Mouse (Mus musculus): Measurements from ENCODE around the gene Acy3. TPM values are rescaled to one million over a fixed set of nuclear protein-coding genes. Genes with fewer than 3 reads are reported as not detected.

Gene Acy3
- 11.9 and 13.3 TPM in 2 replicates for polyA plus RNA-seq (2015; fragmentation: Nextera tagmentation; extraction: Ambion mirVana)

GRCm38 (mm10) chr19:3986334-3986733 lies at the start of gene Acy3:
Acy3 (plus strand) TSS chr19:3986570.
- peak within 1 kb of the TSS; percentile 16; the same call in 1 of the 2 replicates for H3K4me3 ChIP-seq (ENCODE audit: low read length)
- ATAC-seq (ENCODE audit: low read depth): peak; percentile 88
- H3K27me3 ChIP-seq (ENCODE audit: control insufficient read depth, insufficient read depth, low read depth, low read length): no peaks in the 10 kb centered on the region
- peaks cover 16% of the 10 kb centered on the region for H3K4me1 ChIP-seq (replicated peaks; ENCODE audit: control insufficient read depth, insufficient read depth, low read length)
- peak within 1 kb of the TSS; percentile 47 for H3K4me2 ChIP-seq (ENCODE audit: low read depth, low read length)
- H3K27ac ChIP-seq (ENCODE audit: low read length): peak within 1 kb of the TSS; percentile 74
- no peaks in the 10 kb centered on the region; the same call in 1 of the 2 replicates for H3K36me3 ChIP-seq (ENCODE audit: control insufficient read depth, insufficient read depth, low read length)
- H3K9ac ChIP-seq (ENCODE audit: low read length): peak within 1 kb of the TSS; percentile 66
- WGBS: 10% methylated on average over 8 of the region's 8 CpGs
- no peaks in the 10 kb centered on the region for H3K9me3 ChIP-seq (ENCODE audit: control insufficient read depth, low read length)

- Histone ChIP-seq H3K36me3 (ENCODE audit: control insufficient read depth, insufficient read depth, low read length) (no peaks in the 10 kb centered on the region), H3K4me1 (replicated peaks; ENCODE audit: control insufficient read depth, insufficient read depth, low read length) (0 out of 2 replicates have a peak, but pooled peaks cover 3% of the 10 kb centered on the region), H3K9me3 (ENCODE audit: control insufficient read depth, low read length) (no peaks in the 10 kb centered on the region), H3K4me3 (ENCODE audit: low read length) (no peak overlapping the region), H3K27ac (ENCODE audit: low read length) (no peak overlapping the region), H3K4me2 (ENCODE audit: low read depth, low read length) (no peak overlapping the region), H3K27me3 (ENCODE audit: control insufficient read depth, insufficient read depth, low read depth, low read length) (no peaks in the 10 kb centered on the region), H3K9ac (ENCODE audit: low read length) (no peak overlapping the region)
- WGBS: 78% methylated on average over 7 of the region's 7 CpGs
- no peak for ATAC-seq (ENCODE audit: low read depth)
Observed at GRCm38 (mm10) chr19:3942315-3942714, 44.1 kb upstream of the Acy3 start.

DNA sequence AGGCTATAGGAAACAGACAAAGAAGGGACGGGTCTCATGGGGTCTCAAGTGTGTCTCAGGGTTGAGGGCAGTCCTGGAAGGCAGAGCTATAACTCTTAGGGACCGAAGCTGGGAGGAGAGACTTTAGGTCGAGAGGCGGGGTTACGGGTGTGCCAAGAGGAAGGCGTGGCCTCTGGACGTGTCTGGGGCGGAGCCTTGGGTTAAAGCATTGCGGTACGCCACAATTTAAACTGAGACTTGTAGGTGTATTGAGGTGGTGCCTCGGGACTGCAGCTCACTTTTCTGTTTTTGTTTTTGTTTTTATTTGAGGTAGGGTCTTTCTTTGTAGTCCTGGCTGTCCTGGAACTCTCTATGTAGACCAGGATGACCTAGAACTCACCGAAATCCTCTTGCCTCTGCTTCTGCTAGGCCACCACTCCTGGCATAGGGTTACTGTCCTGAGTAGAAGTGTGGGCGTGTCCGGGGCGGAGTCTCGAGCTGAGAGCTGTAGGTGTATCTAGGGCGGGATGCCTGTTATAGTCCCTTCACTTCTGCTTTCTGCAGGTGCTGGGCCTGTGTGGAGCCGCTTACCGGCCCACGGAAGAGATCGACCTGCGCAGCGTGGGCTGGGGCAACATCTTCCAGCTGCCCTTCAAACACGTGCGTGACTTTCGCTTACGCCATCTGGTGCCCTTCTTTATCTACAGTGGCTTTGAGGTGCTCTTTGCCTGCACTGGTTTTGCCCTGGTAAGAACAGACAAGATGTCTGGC lies 43.2 kb upstream of the Acy3 start:
- WGBS: 23% methylated on average over 27 of the region's 27 CpGs
- no peaks in the 10 kb centered on the region for H3K27me3 ChIP-seq (ENCODE audit: control insufficient read depth, insufficient read depth, low read depth, low read length)
- peak overlapping the region; percentile 49 for H3K4me2 ChIP-seq (ENCODE audit: low read depth, low read length)
- H3K9ac ChIP-seq (ENCODE audit: low read length): 0 out of 2 replicates have a peak overlapping the region, but pooled peaks have one; percentile 32
- H3K36me3 ChIP-seq (ENCODE audit: control insufficient read depth, insufficient read depth, low read length): no peaks in the 10 kb centered on the region
- peak overlapping the region; percentile 19; the same call in 1 of the 2 replicates for H3K4me3 ChIP-seq (ENCODE audit: low read length)
- no peak overlapping the region for H3K27ac ChIP-seq (ENCODE audit: low read length)
- peak; percentile 55; the same call in 1 of the 2 replicates for ATAC-seq (ENCODE audit: low read depth)
- 0 out of 2 replicates have a peak, but pooled peaks cover 3% of the 10 kb centered on the region for H3K4me1 ChIP-seq (replicated peaks; ENCODE audit: control insufficient read depth, insufficient read depth, low read length)
- no peaks in the 10 kb centered on the region for H3K9me3 ChIP-seq (ENCODE audit: control insufficient read depth, low read length)

- 20% methylated on average over 10 of the region's 10 CpGs for WGBS
- 0 out of 2 replicates have a peak, but pooled peaks cover 3% of the 10 kb centered on the region for H3K4me1 ChIP-seq (replicated peaks; ENCODE audit: control insufficient read depth, insufficient read depth, low read length)
- no peaks in the 10 kb centered on the region for H3K27me3 ChIP-seq (ENCODE audit: control insufficient read depth, insufficient read depth, low read depth, low read length)
- H3K9me3 ChIP-seq (ENCODE audit: control insufficient read depth, low read length): no peaks in the 10 kb centered on the region
- no peak overlapping the region for H3K27ac ChIP-seq (ENCODE audit: low read length)
- no peak overlapping the region for H3K9ac ChIP-seq (ENCODE audit: low read length)
- ATAC-seq (ENCODE audit: low read depth): no peak
- H3K36me3 ChIP-seq (ENCODE audit: control insufficient read depth, insufficient read depth, low read length): no peaks in the 10 kb centered on the region
- H3K4me2 ChIP-seq (ENCODE audit: low read depth, low read length): no peak overlapping the region
- H3K4me3 ChIP-seq (ENCODE audit: low read length): no peak overlapping the region
Observed at GRCm38 (mm10) chr19:3945872-3946564, 40.4 kb upstream of the Acy3 start.

DNA sequence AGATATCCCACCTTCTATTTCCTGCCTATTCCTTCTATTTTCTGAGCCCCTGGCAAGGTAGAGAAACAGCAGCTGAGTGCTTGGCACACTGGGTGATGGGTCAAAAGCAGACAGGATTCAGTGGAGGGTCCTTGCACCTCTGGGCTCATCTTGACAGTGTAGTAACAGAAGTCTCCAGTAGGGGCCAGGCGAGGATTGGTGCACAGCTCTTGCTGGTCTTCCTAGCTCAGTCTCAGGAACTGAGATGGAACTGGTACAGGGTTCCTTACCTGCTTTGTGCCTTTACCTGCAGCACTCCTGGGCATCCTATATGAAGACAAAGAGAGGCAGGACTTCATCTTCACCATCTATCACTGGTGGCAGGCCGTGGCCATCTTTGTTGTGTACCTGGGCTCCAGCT lies 39.7 kb upstream of the Acy3 start:
- H3K4me1 ChIP-seq (replicated peaks; ENCODE audit: control insufficient read depth, insufficient read depth, low read length): 0 out of 2 replicates have a peak, but pooled peaks cover 3% of the 10 kb centered on the region
- peak; percentile 73; the same call in 1 of the 2 replicates for ATAC-seq (ENCODE audit: low read depth)
- H3K9me3 ChIP-seq (ENCODE audit: control insufficient read depth, low read length): no peaks in the 10 kb centered on the region
- H3K27ac ChIP-seq (ENCODE audit: low read length): no peak overlapping the region
- H3K27me3 ChIP-seq (ENCODE audit: control insufficient read depth, insufficient read depth, low read depth, low read length): no peaks in the 10 kb centered on the region
- no peak overlapping the region for H3K4me2 ChIP-seq (ENCODE audit: low read depth, low read length)
- no peak overlapping the region for H3K4me3 ChIP-seq (ENCODE audit: low read length)
- H3K36me3 ChIP-seq (ENCODE audit: control insufficient read depth, insufficient read depth, low read length): no peaks in the 10 kb centered on the region
- WGBS: 17% methylated on average over 2 of the region's 2 CpGs
- no peak overlapping the region for H3K9ac ChIP-seq (ENCODE audit: low read length)

DNA sequence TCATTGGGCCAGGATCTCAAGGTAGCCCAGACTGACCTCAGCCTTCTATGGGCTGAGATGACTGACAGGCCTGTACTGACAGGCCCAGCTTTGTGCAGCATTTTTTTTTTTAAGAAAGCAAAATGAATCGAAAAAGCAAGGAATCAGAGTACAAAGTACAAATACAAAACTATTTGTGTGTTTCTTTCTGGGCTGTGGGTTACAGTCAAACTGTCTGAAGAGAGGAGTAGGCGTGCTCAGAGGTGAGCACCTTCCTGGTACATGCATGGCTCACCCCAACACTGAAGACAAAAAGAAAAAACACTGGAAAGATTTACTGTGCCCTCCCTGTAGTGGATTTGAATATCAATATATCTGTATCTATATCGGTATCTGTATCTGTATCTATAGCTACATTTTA lies 38.6 kb upstream of the Acy3 start:
- H3K4me1 ChIP-seq (replicated peaks; ENCODE audit: control insufficient read depth, insufficient read depth, low read length): 0 out of 2 replicates have a peak, but pooled peaks cover 3% of the 10 kb centered on the region
- no peak overlapping the region for H3K9ac ChIP-seq (ENCODE audit: low read length)
- H3K4me2 ChIP-seq (ENCODE audit: low read depth, low read length): no peak overlapping the region
- WGBS: 73% methylated on average over 3 of the region's 3 CpGs
- no peak overlapping the region for H3K4me3 ChIP-seq (ENCODE audit: low read length)
- H3K36me3 ChIP-seq (ENCODE audit: control insufficient read depth, insufficient read depth, low read length): no peaks in the 10 kb centered on the region
- no peak overlapping the region for H3K27ac ChIP-seq (ENCODE audit: low read length)
- H3K27me3 ChIP-seq (ENCODE audit: control insufficient read depth, insufficient read depth, low read depth, low read length): no peaks in the 10 kb centered on the region
- no peaks in the 10 kb centered on the region for H3K9me3 ChIP-seq (ENCODE audit: control insufficient read depth, low read length)
- ATAC-seq (ENCODE audit: low read depth): no peak

DNA sequence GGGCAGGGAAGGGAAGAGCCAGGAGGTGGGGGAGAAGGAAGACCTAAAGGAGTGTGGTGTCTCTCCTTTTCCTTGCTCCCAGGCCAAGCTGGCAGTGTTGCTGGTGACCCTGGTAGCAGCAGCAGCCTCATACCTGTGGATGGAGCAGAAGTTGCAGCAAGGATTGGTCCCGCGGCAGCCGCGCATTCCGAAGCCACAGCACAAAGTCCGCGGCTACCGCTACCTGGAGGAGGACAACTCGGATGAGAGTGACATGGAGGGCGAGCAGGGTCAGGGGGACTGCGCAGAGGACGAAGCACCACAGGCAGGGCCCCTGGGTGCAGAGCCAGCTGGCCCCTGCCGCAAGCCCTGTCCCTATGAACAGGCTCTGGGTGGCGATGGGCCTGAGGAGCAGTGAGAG lies 37.8 kb upstream of the Acy3 start:
- Histone ChIP-seq H3K4me2 (ENCODE audit: low read depth, low read length) (no peak overlapping the region), H3K36me3 (ENCODE audit: control insufficient read depth, insufficient read depth, low read length) (no peaks in the 10 kb centered on the region), H3K9ac (ENCODE audit: low read length) (no peak overlapping the region), H3K9me3 (ENCODE audit: control insufficient read depth, low read length) (no peaks in the 10 kb centered on the region), H3K4me1 (replicated peaks; ENCODE audit: control insufficient read depth, insufficient read depth, low read length) (no peaks in the 10 kb centered on the region), H3K27ac (ENCODE audit: low read length) (no peak overlapping the region), H3K4me3 (ENCODE audit: low read length) (no peak overlapping the region), H3K27me3 (ENCODE audit: control insufficient read depth, insufficient read depth, low read depth, low read length) (no peaks in the 10 kb centered on the region)
- 69% methylated on average over 14 of the region's 14 CpGs for WGBS
- ATAC-seq (ENCODE audit: low read depth): no peak

DNA sequence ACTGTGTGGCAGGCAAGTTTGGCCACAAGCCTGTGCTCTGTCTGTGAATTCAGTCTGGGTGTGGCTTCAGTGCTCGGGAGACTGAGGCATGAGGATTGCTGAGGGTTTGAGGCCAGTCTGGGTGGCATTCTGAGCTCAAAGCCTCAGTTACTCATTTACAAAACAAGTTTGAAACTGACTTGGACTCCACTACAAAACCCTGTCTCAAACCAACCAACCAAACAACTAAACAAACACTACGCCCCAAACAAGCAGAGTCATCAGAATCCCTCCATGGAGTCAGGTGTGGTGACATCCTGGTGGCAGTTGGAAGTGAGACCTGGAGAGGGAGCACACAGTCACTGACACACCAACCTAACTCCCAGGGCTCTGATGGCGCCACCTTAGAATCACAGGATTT lies 36.0 kb upstream of the Acy3 start:
- Histone ChIP-seq H3K4me1 (replicated peaks; ENCODE audit: control insufficient read depth, insufficient read depth, low read length) (no peaks in the 10 kb centered on the region), H3K9ac (ENCODE audit: low read length) (no peak overlapping the region), H3K36me3 (ENCODE audit: control insufficient read depth, insufficient read depth, low read length) (no peaks in the 10 kb centered on the region), H3K4me2 (ENCODE audit: low read depth, low read length) (no peak overlapping the region), H3K27me3 (ENCODE audit: control insufficient read depth, insufficient read depth, low read depth, low read length) (no peaks in the 10 kb centered on the region), H3K9me3 (ENCODE audit: control insufficient read depth, low read length) (no peaks in the 10 kb centered on the region), H3K27ac (ENCODE audit: low read length) (no peak overlapping the region), H3K4me3 (ENCODE audit: low read length) (no peak overlapping the region)
- no peak for ATAC-seq (ENCODE audit: low read depth)
- WGBS: 74% methylated on average over 3 of the region's 3 CpGs

DNA sequence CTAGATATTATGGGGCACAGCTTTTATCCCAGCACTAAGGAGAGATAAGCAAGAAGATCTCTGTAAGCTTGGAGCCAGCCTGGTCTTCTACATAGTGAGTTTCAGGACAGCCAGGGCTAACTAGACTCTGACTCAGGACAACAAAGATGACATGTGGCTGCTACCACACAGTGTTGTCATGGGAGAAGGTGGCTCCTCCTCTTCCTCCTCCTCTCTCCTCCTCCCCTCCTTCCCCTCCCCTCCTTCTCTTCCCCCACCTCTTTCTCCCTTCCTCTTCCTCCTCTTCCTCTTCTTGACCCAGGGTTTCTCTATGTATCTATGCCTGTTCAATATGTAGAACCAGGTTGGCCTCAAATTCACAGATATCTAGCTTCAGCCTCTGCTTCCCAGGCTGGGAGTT lies 34.9 kb upstream of the Acy3 start:
- no peak overlapping the region for H3K4me3 ChIP-seq (ENCODE audit: low read length)
- H3K9ac ChIP-seq (ENCODE audit: low read length): no peak overlapping the region
- no peaks in the 10 kb centered on the region for H3K36me3 ChIP-seq (ENCODE audit: control insufficient read depth, insufficient read depth, low read length)
- no peaks in the 10 kb centered on the region for H3K9me3 ChIP-seq (ENCODE audit: control insufficient read depth, low read length)
- H3K4me2 ChIP-seq (ENCODE audit: low read depth, low read length): no peak overlapping the region
- no peaks in the 10 kb centered on the region for H3K27me3 ChIP-seq (ENCODE audit: control insufficient read depth, insufficient read depth, low read depth, low read length)
- ATAC-seq (ENCODE audit: low read depth): no peak
- H3K4me1 ChIP-seq (replicated peaks; ENCODE audit: control insufficient read depth, insufficient read depth, low read length): no peaks in the 10 kb centered on the region
- peak overlapping the region; percentile 36; the same call in 1 of the 2 replicates for H3K27ac ChIP-seq (ENCODE audit: low read length)
